Mouse (Mus musculus): ENCODE measurements at regions not wholly inside any gene's neighbourhood (a gene's known extent, or its start where the extent isn't known, plus 50 kb on each side); places are given as distances from the start of the nearest gene placed in this dataset.

DNA sequence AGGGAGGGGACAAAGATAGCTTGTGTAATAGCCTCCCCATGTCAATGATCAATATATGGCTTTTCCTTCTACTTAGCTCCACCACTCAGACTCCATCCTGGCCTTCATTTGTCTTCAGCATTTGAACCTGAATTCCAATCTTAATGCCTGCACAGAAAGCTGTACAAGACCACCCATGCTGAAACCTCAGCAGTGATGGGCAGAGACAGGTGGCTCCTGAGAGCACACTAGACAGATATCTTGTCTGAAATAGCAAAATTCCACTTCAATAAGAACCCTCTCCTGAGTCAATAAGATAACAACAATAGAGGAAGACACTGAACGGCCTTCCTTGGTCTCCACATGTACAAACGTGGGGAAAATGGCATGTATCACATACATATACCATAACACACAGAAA, 1345.0 kb upstream of the Lrrc6 start:
- TF ChIP-seq CTCF (conservative IDR thresholded peaks at IDR 0.05; ENCODE audit: insufficient read depth, insufficient read length, low read depth, low read length) = no peak
- no peak for TF ChIP-seq POLR2A (IDR thresholded peaks at IDR 0.05; ENCODE audit: low read depth, low read length)
